Mouse (Mus musculus) c-Kit-positive CD71-positive TER-119-negative erythroid progenitor cells, embryonic 14.5 days (primary cell): Measurements from ENCODE around the gene Defa28.
"Not testable (repeated sequence)": the region's sequence is repeated elsewhere in the genome, so short reads cannot be mapped to it uniquely, and the experiment has no call there.

Source experiments
- DNase-seq: peaks from one replicate; pipeline ENCODE4 v3.0.0-alpha.2; 2013; ENCODE audit warnings: low read depth

Defa28 gene

DNA sequence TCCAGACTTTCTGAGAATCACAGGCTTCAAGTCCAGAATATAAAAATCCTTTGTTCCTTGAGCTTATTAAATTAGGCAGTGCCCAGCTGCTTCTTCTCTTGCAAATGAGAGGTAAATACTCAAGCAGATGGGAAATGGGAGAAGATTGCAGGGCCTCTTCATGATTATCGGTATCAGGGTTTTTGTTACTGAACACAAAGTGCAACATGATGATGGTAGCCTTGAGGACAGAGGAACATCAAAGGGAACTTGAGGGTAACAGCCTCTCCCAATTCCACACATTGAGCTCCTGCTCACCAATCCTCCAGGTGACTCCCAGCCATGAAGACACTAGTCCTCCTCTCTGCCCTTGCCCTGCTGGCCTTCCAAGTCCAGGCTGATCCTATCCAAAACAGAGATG lies at the start of gene Defa28:
Gene Defa28 (plus strand): TSS at position 301 of the 400 bp plus-strand sequence.
- DNase-seq: not testable (repeated sequence)

DNA sequence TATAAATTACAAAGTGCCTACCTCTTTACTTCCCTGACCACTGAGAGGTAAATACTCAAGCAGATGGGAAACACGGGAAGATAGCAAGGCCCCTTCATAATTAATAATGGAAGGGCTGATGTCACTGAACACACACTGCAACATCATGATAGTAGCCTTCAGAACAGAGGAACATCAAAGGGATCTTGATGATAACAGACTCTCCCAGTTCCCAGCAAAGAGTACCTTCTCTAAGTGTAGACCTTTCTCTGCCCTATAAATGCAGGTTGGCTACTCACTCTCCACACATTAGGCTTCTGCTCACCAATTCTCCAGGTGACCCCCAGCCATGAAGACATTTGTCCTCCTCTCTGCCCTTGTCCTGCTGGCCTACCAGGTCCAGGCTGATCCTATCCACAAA lies 17.7 kb upstream of the Defa28 start, which contains the start of gene Defa37:
Gene Defa37 (plus strand): TSS at position 301 of the 400 bp plus-strand sequence.
- DNase-seq: not testable (repeated sequence)

DNA sequence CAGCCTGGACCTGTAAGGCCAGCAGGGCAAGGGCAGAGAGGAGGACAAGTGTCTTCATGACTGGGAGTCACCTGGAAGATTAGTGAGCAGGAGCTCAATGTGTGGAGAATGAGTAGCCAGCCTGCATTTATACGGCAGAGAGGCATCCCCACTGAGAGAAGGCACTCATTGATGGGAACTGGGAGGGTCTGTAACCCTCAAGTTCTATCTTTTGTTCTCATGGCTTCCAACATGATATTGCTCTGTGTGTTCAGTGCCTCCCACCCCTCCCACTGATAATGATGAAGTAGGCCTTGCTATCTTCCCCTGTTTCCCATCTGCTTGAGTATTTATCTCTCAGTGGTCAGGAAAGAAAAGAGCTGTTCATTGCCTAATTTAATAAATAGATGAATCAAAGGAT lies 11.6 kb downstream of the Defa28 start, which contains the start of gene Gm7861:
Gene Gm7861 (minus strand): TSS at position 101 of the 400 bp plus-strand sequence.
- not testable (repeated sequence) for DNase-seq

DNA sequence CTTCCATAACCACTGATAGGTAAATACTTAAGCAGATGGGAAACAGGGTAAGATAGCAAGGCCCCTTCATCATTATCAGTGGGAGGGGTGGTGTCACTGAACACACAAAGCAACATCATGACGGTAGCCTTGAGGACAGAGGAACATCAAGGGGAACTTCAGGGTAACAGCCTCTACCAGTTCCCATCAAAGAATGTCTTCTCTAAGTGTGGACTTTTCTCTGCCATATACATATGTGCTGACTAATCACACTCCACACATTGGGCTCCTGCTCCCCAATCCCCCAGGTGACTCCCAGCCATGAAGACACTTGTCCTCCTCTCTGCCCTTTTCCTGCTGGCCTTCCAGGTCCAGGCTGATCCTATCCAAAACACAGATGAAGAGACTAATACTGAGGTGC lies 35.1 kb downstream of the Defa28 start, which contains the start of gene Defa26:
Gene Defa26 (plus strand): TSS at position 301 of the 400 bp plus-strand sequence.
- not testable (repeated sequence) for DNase-seq
